Mouse (Mus musculus) intestine, embryonic 16.5 days (tissue): ENCODE results near the gene Cd3e. TPM values are rescaled to one million over a fixed set of nuclear protein-coding genes. Genes with fewer than 3 reads are reported as not detected.
"Not testable (repeated sequence)": the region's sequence is repeated elsewhere in the genome, so short reads cannot be mapped to it uniquely, and the experiment has no call there.

Experiments used
- ATAC-seq: fragments of 200-750 bp; cut with Nextera tagmentation; 2 replicates; pipeline ENCODE4 v1.8.0; 2017; ENCODE audit warnings: moderate TSS enrichment, moderate library complexity
- H3K27ac ChIP-seq: fragments of 300-500 bp; sonication (generic); 2 replicates; pipeline ENCODE4 v1.5.1; 2014; ENCODE audit warnings: mild to moderate bottlenecking, low read length
- H3K27me3 ChIP-seq: fragments of 300-500 bp; sonication (generic); replicated peaks from 2 replicates; pipeline ENCODE4 v1.6.1; 2014; ENCODE audit warnings: low read length, control low read depth, mixed read lengths; ENCODE audit not compliant: control insufficient read depth, insufficient read depth
- H3K36me3 ChIP-seq: fragments of 300-500 bp; sonication (generic); 2 replicates; pipeline ENCODE4 v1.6.1; 2014; ENCODE audit warnings: low read length, control low read depth; ENCODE audit not compliant: control insufficient read depth, insufficient read depth
- H3K4me1 ChIP-seq: fragments of 300-500 bp; sonication (generic); 2 replicates; pipeline ENCODE4 v1.6.1; 2014; ENCODE audit warnings: low read length, control low read depth, mixed read lengths; ENCODE audit not compliant: control insufficient read depth, insufficient read depth
- H3K4me2 ChIP-seq: fragments of 300-500 bp; sonication (generic); 2 replicates; pipeline ENCODE4 v1.6.1; 2014; ENCODE audit warnings: low read depth, low read length, control low read depth
- H3K4me3 ChIP-seq: fragments of 300-500 bp; sonication (generic); 2 replicates; pipeline ENCODE4 v1.5.1; 2014; ENCODE audit warnings: mild to moderate bottlenecking, low read length
- H3K9ac ChIP-seq: fragments of 300-500 bp; sonication (generic); 2 replicates; pipeline ENCODE4 v1.6.1; 2014; ENCODE audit warnings: low read depth, low read length
- H3K9me3 ChIP-seq: fragments of 300-500 bp; sonication (generic); 2 replicates; pipeline ENCODE4 v1.6.1; 2016; ENCODE audit warnings: low read length, control low read depth; ENCODE audit not compliant: control insufficient read depth
- WGBS: fragments of 180-500 bp; shearing (Covaris S2); extraction: QIAGEN DNeasy Blood & Tissue Kit; methylation state at CpG from one replicate; pipeline ENCODE4 v1.1.7; 2014; 5-methylcytosine and 5-hydroxymethylcytosine counted together
- polyA plus RNA-seq: library from polyadenylated mRNA; unstranded; fragments of >200 nt; fragmentation: Nextera tagmentation; extraction: Ambion mirVana; gene quantifications from 2 replicates; pipeline ENCODE4 v1.2.1, GENCODE M21; 2015

The Cd3e gene
- polyA plus RNA-seq, 1 experiment from 2014 or later, result 0.71 TPM

DNA sequence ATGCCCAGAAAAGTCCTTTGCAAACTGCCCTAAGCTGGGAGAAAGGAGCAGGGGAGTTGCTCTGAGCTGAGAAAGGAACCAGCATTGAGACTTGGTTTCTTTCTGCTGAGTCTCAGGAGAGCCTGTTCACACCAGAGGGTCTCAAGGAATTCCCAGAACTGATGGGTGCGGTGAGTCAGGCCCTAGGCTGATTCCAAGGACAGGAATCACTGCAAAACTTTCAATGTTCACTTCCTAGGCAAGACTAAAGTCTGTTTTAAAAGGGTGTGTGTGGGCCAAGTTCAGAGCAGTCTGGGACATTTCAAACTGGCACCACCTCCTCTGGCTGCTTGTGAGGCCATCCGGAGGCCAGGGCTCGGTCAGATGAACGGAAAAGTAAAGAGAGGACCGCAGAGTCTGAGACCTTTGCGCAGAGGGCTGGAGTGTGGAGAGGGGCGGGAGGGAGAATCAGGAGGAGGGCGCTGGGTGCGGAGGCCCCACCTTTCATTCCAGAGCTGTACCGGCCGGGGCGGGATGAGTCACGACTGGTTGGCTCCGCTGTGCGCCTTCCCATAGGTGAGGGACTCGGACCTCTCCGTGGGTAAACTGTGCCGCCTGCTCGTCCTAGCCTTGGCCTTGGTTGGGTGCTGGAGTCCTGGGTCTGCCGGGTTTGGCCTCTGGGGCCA is 32.8 kb upstream of the Cd3e start:
- H3K4me3 ChIP-seq, result peak overlapping the region; percentile 54
- peak overlapping the region; percentile 52 for H3K4me2 ChIP-seq
- H3K9ac ChIP-seq, result peak overlapping the region; percentile 70
- ATAC-seq, result peak; percentile 96
- H3K9me3 ChIP-seq, result no peaks in the 10 kb centered on the region
- H3K27ac ChIP-seq, result peak overlapping the region; percentile 86
- no peaks in the 10 kb centered on the region for H3K36me3 ChIP-seq
- H3K27me3 ChIP-seq, result 0 out of 2 replicates have a peak, but pooled peaks cover 7% of the 10 kb centered on the region
- peaks cover 4% of the 10 kb centered on the region; the same call in 1 of the 2 replicates for H3K4me1 ChIP-seq
- 2% methylated on average over 20 of the region's 20 CpGs for WGBS

- peak; percentile 31 for ATAC-seq
- 24% methylated on average over 17 of the region's 17 CpGs for WGBS
- peak overlapping the region; percentile 43 for H3K4me2 ChIP-seq
- H3K9ac ChIP-seq, result peak overlapping the region; percentile 48; the same call in 1 of the 2 replicates
- H3K36me3 ChIP-seq, result no peaks in the 10 kb centered on the region
- H3K4me3 ChIP-seq, result peak overlapping the region; percentile 19
- H3K4me1 ChIP-seq, result peaks cover 4% of the 10 kb centered on the region; the same call in 1 of the 2 replicates
- 0 out of 2 replicates have a peak, but pooled peaks cover 7% of the 10 kb centered on the region for H3K27me3 ChIP-seq
- peak overlapping the region; percentile 86 for H3K27ac ChIP-seq
- H3K9me3 ChIP-seq, result no peaks in the 10 kb centered on the region
These were observed 31.9 kb upstream of the Cd3e start for GRCm38 (mm10) chr9:45041131-45041838.

DNA sequence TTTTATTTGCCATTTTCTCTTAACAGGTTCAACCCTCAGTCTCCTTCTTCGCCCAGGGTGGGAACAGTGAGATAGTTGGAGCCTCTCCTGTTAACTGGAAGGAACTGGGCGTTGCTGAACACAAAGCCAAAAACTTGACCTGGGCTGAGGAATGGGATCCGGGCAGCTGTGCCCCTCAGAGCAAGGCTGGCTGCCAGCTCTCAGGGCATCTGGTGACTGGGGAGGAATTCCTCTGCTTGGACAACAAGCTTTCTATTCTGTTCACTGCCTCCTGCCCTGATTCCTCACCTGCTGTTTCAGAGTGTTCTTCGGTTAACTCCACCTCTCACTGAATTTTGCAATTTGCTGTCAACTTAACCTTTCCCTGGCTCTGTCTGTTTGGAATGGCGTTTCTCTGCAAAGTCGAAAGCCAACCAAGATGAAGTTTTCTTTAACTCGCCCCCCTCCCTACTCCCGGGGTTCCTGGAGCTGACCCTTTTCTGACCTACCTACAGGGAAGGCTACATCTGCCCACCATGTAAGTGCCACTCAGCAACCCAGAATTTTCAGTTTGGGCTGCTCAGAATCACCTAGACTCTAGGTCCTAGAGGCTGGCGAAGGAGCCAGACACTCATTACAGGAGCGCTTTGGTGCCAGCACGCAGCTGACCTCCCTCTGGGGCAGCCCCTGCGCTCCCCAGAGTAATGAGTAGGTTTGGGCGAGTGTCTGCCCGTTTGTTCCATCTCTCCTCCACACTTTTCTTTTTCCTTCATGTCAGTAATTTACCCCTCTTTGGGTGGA is 30.8 kb upstream of the Cd3e start:
- Histone ChIP-seq H3K4me1 (peaks cover 4% of the 10 kb centered on the region; the same call in 1 of the 2 replicates), H3K27ac (peak overlapping the region; percentile 64), H3K36me3 (no peaks in the 10 kb centered on the region), H3K9ac (peak overlapping the region; percentile 48), H3K4me3 (peak overlapping the region; percentile 19), H3K4me2 (peak overlapping the region; percentile 43), H3K9me3 (no peaks in the 10 kb centered on the region), H3K27me3 (0 out of 2 replicates have a peak, but pooled peaks cover 7% of the 10 kb centered on the region)
- WGBS, result 22% methylated on average over 14 of the region's 14 CpGs
- no peak for ATAC-seq

DNA sequence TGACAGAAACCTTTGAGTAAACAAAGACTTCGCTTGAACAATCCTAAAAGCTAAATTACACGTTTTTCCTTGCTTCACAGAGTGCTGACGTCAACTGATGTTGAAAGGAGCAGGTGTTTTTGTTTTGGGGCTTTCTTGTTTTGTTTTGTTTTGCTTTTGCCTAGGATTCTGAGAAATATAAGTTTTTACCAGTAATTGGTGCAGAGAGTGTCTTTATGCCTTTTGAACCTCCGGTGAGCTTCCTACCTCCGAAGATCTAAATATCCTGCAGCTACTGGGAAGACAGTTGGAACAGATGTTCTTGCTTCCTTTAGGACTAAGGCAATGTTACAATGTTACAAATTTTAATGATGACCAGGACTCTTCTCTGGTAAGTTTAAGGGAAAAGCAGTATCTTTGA is 30.1 kb upstream of the Cd3e start, which contains the start of gene Mpzl2:
TSS of gene Mpzl2 (plus strand) at position 301 of the 400 bp plus-strand sequence.
- Histone ChIP-seq H3K4me2 (peak within 1 kb of the TSS; percentile 43), H3K27ac (peak within 1 kb of the TSS; percentile 64), H3K36me3 (no peaks in the 10 kb centered on the region), H3K27me3 (0 out of 2 replicates have a peak, but pooled peaks cover 7% of the 10 kb centered on the region), H3K4me1 (peaks cover 4% of the 10 kb centered on the region; the same call in 1 of the 2 replicates), H3K9me3 (no peaks in the 10 kb centered on the region), H3K4me3 (peak within 1 kb of the TSS; percentile 19), H3K9ac (peak within 1 kb of the TSS; percentile 48)
- no peak for ATAC-seq
- 44% methylated on average over 5 of the region's 5 CpGs for WGBS

DNA sequence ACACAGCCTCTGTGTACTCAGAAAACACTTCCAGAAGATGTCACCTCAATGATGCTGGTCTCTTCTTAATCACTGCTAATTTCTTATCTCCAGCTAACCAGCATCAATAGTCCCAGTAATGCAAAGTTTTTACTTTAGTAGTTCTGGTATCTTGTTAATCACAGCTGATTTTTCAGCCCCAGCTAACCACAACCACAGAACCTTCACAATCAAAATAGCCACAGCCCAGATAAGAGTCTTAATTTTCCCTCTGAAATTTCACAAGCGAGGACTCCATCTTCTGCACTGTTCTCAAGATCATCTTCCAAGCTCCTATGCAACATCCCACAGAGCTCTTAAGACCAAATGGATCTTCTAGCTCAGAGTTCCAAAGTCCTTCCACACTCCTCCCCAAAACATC is 28.4 kb upstream of the Cd3e start:
- 90% methylated on average over 1 of the region's 1 CpGs for WGBS
- H3K4me2 ChIP-seq, H3K27ac ChIP-seq: not testable (repeated sequence)

GRCm38 (mm10) chr9:45034526-45034925 is 25.1 kb upstream of the Cd3e start:
- no peak for ATAC-seq
- H3K4me2 ChIP-seq, result no peak overlapping the region
- WGBS, result 84% methylated on average over 3 of the region's 3 CpGs
- no peak overlapping the region for H3K9ac ChIP-seq
- H3K27ac ChIP-seq, result no peak overlapping the region
- no peaks in the 10 kb centered on the region for H3K36me3 ChIP-seq
- no peak overlapping the region for H3K4me3 ChIP-seq
- no peaks in the 10 kb centered on the region for H3K9me3 ChIP-seq
- H3K27me3 ChIP-seq, result no peaks in the 10 kb centered on the region
- H3K4me1 ChIP-seq, result no peaks in the 10 kb centered on the region

More for the DNA sequence above, 28.4 kb upstream of the Cd3e start:
- not testable (repeated sequence) for H3K27me3 ChIP-seq, H3K4me3 ChIP-seq, H3K36me3 ChIP-seq, H3K9ac ChIP-seq, ATAC-seq, H3K4me1 ChIP-seq, H3K9me3 ChIP-seq

GRCm38 (mm10) chr9:45032261-45032660 is 22.8 kb upstream of the Cd3e start:
- H3K4me1 ChIP-seq, result no peaks in the 10 kb centered on the region
- H3K4me3 ChIP-seq, result no peak overlapping the region
- no peaks in the 10 kb centered on the region for H3K9me3 ChIP-seq
- H3K27me3 ChIP-seq, result no peaks in the 10 kb centered on the region
- H3K4me2 ChIP-seq, result no peak overlapping the region
- no peak for ATAC-seq
- WGBS, result 43% methylated on average over 2 of the region's 2 CpGs
- H3K9ac ChIP-seq, result no peak overlapping the region
- H3K36me3 ChIP-seq, result no peaks in the 10 kb centered on the region
- H3K27ac ChIP-seq, result no peak overlapping the region

DNA sequence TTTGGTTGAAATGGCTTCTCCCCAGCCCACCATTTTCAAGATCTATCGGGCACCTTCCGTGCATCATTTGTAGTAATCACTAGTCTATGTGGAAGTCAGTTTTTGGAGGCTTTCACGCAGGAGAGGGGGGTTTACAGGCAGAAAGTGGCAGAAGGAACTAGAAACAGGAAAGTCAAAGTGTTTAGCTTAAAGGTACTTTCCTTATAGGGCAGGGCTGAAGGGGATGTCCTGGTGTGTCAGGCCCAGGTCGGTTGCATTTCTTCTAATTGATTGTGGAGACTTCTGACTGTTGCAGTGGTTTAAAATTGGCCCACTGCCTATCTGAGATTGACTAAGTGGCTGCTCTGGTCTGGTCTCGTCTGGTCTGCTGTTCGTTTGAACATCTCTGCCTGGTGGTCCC is 20.9 kb upstream of the Cd3e start:
- Histone ChIP-seq H3K9me3 (no peaks in the 10 kb centered on the region), H3K27me3 (no peaks in the 10 kb centered on the region), H3K27ac (no peak overlapping the region), H3K4me1 (no peaks in the 10 kb centered on the region), H3K36me3 (no peaks in the 10 kb centered on the region), H3K4me2 (no peak overlapping the region), H3K9ac (no peak overlapping the region), H3K4me3 (no peak overlapping the region)
- ATAC-seq, result no peak
- 63% methylated on average over 6 of the region's 6 CpGs for WGBS

DNA sequence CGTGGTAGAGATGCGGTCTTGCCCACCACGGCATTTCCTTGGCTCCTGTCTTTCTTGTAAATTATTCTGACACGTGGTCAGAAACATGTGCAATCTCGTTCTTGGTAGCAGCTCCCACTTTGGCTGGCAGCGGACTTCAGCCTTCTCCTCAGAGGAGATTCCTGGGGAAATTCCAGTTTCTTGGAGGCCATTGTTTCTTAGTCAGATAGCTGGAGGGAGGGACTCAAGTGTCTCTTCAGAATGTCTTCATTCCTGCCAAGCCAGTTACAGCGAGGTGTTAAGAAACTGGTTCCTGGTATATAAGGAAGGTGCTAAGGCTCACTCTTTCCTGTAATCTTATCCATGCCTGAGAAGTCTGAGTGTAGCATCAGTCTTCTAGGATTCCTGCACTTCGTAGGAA is 17.9 kb upstream of the Cd3e start:
- H3K27ac ChIP-seq, result no peak overlapping the region
- H3K4me1 ChIP-seq, result no peaks in the 10 kb centered on the region
- H3K9me3 ChIP-seq, result no peaks in the 10 kb centered on the region
- no peaks in the 10 kb centered on the region for H3K27me3 ChIP-seq
- H3K36me3 ChIP-seq, result no peaks in the 10 kb centered on the region
- ATAC-seq, result no peak
- H3K4me2 ChIP-seq, result no peak overlapping the region
- no peak overlapping the region for H3K9ac ChIP-seq
- no peak overlapping the region for H3K4me3 ChIP-seq
- WGBS, result 67% methylated on average over 8 of the region's 8 CpGs
